Mouse (Mus musculus) natural killer cell, adult 2 months (primary cell): ENCODE results near the gene Ccdc43.

ENCODE experiments used
- DNase-seq, 2 experiments: peaks; one replicate each; pipeline ENCODE4 v3.0.0; 2022; ENCODE audit warnings: low spot score in 2 of 2

The Ccdc43 gene

DNA sequence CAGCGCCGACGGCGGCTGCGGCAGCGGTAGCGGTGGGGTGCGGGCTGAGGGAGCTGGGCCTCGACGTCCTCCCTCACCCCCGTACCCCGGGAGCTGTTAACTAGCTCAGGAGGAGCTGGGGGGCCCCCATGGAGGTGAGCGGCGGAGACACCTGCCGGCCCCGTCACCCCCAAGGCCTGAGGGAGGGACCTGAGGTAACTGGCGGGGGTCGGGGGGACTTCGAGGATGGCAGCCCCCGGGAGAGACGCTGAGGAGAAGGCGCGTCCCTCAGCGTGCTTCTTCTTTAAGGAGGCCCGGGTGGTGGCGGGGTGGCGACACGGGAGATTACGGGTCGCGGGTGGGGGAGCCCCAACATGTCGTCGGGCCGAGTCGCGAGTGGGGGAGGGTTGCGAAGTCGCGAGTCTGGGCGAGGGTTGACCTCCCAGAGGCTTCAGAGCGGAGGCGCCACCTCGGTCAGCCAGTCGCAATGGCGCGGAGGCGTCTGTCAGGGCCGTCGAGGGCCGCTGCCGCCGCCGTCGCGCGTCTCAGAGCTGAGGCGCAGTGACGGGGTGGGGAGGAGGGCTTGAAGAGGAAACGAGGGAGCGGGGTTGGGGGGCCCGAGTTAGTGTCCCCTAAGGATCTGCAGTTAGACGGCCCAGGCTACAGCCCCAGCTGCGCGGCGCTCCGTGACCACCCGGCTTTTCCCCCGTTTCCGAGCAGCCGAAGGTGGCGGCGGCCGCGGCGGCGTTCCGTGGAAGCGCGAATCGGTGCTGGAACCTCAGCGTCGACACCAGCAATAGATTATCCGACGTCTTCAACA is 31.7 kb downstream of the Ccdc43 start:
- DNase-seq = no peak

GRCm38 (mm10) chr11:102665151-102665550 is 32.4 kb downstream of the Ccdc43 start:
- no peak for DNase-seq

- no peak for DNase-seq
Observed at GRCm38 (mm10) chr11:102663416-102663815, 34.2 kb downstream of the Ccdc43 start, which contains the start of gene Meioc. TSS of gene Meioc (plus strand) at chr11:102663716.

DNA sequence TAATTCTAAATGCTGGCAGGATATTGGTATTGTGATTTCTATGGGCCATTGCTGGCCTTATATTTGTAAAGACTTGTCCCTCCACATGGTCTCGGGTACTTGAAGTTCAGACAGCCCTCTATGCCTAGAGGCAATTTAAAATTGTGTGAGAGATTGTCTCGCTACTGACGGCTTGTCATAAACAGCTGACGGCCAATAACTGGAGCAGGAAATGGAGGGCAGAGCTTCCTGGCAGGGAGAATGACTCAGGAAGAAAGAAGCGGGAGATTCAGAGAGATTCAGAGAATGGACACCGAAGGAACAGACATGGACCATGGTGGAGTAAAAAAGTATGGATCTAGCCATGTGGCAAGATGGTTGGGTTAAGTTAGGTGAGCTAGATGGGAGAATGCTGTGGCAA is 40.7 kb downstream of the Ccdc43 start:
- no peak for DNase-seq

DNA sequence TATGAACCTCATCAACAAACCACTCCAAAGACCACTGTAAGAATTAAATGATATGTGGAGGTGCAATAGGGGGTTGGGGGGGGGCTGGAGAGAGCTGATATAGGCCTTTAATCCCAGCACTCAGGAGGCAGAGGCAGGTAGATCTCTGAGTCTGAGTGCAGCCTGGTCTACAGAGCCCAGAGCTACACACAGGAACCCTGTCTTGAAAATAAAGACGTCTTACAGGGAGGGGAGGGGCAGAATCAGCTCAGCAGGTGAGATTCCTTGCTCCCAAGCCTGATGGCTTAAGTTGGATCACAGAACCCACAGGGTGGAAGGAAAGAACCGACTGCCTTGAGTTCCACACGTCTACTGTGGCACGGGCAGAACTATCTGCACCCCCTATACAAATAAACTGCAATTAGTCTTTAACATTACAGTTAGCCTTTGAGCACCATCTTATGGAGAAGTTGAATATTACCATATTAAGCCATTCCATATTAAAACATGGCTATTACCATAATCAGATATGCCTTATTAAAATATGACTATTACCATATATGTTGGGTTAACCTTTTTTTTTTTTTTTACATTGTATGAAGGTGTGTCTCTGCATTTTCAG is 41.2 kb downstream of the Ccdc43 start:
- no peak for DNase-seq

DNA sequence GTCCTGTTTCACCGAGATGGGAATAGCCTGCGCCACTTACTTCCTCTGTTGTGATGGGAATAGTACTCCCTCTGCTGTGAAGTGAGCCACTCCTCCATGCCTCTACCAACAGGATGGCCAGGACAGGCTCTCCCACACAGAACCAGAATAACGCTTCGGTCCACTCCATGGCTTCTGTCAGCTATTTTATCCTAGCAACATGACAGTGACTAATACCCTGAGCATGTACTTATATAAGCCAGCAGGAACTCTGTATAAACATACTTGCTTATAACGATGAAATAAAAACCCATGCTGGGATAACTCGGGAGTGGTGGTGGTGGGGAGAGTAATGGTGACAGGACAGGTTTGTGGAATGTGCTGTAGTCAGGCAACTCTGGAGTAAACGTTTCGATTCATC is 41.7 kb downstream of the Ccdc43 start:
- DNase-seq = no peak

- DNase-seq = no peak
Observed at GRCm38 (mm10) chr11:102652844-102653243, 44.7 kb downstream of the Ccdc43 start.

- DNase-seq = peak; percentile 28 to 40
Observed at GRCm38 (mm10) chr11:102651381-102651780, 46.2 kb downstream of the Ccdc43 start.

DNA sequence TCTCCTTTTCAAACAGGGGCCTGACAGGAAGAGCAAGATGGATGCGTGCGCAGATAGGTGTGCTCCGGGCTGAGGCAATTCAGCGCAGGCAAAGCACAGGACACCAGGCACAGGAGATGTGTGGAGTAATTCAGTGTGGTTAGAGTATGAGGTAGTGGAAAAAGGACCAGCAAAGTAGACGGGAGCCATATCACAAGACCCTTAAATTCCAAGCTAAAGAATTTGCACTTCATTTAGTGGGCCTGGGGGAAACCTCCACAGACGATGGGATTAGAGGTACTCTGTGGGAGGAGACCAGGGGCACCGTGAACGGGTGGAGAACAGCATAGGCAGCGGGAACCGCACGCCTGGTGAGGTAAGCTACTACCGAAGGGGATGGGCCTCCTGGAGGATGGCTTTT is 49.7 kb downstream of the Ccdc43 start:
- DNase-seq = no peak

- DNase-seq = no peak
Observed at GRCm38 (mm10) chr11:102646226-102646625, 51.4 kb downstream of the Ccdc43 start.

GRCm38 (mm10) chr11:102643891-102644382 is 53.6 kb downstream of the Ccdc43 start:
- DNase-seq = no peak

- DNase-seq = no peak
Observed at GRCm38 (mm10) chr11:102636887-102637286, 60.7 kb downstream of the Ccdc43 start.
